Mouse (Mus musculus): ENCODE measurements around the gene Dera.
A peak's percentile ranks its signal among the peaks of the same experiment; 100 is the strongest.

The Dera gene

DNA sequence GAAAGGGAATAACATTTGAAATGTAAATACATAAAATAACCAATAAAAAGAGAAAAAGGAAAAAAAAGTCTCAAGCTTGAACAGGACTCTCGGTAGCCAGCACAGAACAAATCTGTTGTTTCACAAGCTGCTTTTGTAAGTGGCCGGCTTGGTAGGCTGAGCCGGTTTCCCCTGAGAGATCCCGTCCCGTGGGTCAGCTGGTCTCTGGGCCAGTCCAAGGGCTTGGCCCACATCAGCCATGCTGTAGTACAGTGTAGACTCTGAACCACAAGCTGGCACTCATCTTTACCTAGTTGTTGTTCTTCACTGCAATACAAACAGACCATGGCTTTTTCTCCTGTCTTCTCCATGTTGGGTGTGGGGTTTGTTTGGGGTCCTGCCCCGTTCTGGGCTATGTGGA, 53.0 kb downstream of the Dera start:
- no peak for DNase-seq

DNA sequence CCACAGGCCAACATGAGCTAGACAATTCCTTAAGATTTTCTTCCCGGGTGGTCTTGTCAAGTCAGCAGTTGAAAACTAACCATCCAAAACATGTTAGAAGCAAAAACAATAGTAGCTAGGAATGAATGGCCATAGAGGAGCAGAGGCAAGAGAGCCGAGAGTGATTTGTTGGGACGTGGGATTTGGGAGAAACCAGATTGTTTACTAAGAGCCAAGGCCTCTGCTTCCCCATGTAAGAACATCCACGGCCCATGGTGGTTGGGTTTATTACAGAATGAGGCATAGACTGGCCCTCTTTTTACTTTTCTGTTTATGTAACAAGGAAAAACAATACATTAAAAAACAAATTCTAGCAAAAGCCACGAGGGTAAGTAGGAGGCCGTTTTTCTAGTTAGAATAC, 54.4 kb downstream of the Dera start:
- no peak for DNase-seq

DNA sequence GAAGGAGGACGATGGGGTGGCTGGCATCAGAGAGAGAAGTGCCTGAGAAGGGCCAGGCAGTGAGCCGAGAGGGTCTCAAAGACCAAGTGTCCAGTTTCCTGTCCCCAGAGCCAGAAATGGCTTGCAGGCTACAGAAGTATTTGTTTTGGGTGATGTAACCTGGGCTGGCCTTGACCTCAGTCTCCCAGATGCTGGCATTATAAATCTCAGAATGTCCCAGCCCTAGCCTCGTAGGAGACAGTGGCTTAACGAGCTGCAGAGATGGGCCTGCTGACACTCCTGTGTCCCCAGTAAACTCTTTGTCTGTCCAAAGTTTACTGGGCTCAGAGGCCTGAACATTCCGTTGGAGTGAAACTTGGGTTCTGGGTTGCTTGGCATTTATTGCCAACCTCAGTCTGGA, 55.8 kb downstream of the Dera start:
- DNase-seq, result no peak

DNA sequence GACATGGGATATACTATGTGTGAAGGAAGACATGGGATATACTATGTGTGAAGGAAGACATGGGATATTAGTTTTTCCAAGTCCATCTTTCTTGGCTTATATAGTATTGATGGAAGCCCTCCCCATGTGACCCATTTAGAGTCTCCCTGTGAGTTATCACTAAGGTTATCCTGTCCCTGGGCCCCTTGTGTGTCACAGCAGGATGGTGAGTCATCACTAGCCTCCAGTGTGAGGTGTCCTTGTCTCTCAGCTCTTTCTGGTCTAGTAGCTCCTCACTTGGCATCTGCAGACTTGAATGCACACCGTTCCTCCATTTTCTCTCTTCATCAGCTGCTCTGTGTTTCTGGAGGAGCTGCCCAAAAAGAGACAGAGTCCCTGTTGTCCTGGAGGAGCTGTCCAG, 59.7 kb downstream of the Dera start:
- DNase-seq, result no peak

DNA sequence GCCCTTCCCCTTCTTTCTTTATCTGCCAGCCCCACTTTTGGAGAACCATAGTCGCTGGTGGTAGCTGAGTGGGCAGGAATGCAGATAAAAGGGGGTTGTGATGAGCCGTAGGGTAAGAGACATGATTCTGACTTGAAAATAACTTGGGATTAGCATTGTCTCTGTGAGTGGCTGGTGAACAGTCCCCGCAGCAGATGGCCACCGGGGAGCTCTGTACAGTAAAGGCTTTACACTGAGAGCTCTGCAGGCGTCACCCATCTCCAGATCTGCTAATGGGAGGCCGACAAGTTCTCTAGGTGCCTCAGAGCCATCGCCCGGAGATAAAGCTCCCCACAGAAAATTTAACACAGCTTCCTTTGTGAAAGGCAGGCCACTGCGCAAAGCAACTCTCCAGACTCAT, 62.2 kb downstream of the Dera start:
- no peak for DNase-seq

DNA sequence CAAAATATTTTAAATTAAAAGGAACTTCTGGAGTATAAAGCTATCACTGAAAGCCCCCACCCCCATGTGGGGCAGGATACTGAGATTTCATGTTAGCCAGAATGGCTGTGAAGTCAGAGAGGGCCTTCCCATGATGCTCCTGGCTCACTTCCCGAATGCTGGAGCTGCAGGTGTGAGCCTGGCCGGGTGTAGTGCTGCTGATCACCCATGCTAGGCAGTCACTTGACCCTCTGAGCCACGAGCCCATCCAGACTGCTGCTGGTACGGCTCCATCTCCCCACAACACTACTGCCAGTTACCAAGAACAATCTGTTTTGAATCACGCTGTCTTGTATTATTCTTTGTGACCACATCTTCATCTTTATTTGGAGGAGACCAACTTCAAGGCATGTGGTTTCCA, 68.2 kb downstream of the Dera start:
- no peak for DNase-seq

DNA sequence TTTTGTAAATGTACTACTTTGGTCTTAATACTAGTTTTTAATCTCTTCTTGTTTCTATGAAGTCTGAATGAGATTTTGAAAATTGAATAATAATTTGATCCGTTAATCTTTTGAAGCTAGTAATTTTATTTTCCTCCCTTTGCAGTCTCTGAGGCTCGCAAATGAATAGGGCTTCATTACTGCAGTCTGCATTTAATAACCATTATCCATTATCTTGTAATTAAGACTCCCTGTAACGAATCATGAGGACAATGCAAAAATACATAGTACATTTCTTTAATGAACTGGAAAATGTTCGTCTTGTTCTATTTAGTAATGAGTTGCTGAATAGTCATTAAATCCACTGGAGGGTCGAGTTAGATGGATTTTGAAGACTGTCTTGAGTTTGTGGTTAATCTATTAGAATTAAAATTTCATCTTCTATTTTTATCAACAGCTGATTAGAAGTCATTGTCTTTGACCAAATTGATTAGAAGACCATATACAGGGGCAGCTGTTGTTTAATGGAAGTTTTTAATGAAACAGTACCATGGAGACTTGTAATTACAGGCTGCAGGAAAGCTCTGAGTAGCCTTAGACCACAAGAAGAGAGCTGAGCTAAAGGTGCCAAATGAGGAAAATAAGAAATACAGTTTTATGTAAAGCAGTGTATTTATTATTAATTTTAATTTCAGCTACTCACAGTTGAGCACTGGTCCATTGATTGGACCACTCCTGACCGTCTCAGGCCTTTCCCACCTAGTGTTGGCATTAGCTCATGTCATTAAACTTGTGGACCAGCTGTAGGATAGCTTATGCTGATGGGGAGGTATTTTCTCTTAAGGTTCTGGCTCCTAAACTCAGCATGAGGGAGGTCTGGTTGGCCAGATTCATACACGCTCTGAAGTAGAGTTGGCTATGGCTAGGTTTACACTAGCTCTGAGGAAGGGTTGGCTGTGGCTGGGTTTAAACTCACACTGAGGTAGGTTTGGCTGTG, 70.0 kb downstream of the Dera start:
- DNase-seq, result no peak

DNA sequence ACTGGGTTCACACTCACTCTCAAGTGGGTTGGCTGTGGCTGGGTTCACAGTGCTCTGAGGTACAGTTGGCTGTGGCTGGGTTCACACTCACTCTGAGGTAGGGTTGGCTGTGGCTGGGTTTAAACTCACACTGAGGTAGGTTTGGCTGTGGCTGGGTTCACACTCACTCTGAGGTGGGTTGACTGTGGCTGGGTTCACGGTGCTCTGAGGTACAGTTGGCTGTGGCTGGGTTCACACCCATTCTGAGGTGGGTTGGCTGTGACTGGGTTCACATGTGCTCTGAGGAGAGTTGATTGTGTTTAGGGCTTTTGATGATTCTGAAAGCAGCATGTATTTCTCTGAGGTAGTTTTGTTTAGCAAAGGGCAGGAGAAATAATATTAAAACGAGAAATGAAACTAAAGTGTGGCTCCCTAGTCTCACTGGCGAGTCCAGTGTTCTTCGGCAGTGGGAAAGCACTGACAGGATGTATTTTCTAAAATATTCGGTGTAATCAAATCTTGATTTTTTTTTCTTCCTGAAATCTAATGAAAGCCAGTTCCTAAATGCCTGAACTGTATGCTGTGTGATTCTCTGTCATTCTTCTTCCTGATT, 70.8 kb downstream of the Dera start:
- no peak for DNase-seq

DNA sequence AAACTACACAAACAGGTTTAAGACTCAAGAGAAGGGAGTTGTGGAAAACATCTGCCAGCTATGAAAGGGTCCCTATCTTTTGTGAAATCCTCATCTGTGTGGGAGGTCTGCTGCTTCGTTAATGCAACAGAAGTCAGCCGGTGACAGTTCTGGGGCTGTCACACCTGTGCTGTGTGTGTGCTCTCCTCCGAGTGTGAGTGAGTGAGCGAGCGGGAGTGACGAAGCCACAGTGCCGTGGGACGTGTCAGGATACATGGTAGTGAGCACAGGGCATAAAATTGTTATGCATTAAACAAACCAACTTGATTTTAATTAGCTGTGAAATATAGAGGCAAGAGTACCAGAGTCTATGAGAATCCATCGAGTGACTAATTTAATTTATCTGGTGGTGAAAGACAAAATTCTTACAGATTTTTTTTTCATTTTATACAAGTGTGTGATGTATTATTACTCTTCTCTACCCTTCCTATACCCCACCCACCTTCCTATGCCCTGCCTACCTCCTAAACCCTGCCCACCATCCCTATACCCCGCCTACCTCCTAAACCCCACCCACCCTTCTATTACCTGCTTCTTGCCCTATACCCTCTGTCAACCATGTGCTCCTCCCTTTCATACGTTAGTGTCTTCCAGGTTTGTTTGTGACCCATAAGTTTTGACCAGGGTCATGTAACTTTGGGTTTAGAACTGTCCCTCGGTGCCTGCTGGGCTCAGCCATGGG, 74.9 kb downstream of the Dera start:
- DNase-seq, result no peak

DNA sequence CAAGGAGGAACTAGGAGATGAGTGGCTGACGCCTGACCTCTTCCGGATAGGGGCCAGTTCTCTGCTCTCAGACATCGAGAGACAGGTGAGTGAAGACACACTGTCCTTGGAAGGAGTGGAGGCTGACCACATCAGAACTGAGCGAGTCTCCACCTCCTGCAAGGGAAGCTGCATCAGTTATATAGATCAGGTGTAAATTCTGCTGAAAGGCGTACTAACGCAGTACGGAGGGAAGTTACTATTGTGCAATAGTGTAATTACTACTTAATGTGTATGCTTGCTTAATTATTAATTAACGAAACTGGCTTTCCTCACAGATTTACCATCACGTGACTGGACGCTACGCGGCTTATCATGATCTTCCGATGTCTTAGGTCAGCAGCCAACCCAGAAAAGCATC, 82.5 kb downstream of the Dera start:
- DNase-seq, result no peak

DNA sequence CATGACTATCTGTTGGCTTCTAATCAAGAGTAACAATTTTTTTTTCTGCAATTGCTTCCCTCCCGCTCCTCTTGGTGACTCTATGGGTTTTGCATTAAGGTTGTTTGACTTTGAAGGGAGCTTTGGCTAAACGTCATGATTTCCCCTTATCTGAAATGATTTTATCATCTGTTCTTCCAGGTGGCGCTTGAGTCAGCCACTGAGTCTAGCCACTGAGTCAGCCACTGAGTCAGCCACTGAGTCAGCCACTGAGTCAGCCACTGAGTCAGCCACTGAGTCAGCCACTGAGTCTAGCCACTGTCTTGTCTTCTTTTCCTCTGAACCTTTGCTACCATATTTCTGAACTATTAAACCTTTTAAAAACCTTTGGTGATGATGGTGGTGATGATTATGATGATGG, 89.0 kb downstream of the Dera start:
- no peak for DNase-seq

DNA sequence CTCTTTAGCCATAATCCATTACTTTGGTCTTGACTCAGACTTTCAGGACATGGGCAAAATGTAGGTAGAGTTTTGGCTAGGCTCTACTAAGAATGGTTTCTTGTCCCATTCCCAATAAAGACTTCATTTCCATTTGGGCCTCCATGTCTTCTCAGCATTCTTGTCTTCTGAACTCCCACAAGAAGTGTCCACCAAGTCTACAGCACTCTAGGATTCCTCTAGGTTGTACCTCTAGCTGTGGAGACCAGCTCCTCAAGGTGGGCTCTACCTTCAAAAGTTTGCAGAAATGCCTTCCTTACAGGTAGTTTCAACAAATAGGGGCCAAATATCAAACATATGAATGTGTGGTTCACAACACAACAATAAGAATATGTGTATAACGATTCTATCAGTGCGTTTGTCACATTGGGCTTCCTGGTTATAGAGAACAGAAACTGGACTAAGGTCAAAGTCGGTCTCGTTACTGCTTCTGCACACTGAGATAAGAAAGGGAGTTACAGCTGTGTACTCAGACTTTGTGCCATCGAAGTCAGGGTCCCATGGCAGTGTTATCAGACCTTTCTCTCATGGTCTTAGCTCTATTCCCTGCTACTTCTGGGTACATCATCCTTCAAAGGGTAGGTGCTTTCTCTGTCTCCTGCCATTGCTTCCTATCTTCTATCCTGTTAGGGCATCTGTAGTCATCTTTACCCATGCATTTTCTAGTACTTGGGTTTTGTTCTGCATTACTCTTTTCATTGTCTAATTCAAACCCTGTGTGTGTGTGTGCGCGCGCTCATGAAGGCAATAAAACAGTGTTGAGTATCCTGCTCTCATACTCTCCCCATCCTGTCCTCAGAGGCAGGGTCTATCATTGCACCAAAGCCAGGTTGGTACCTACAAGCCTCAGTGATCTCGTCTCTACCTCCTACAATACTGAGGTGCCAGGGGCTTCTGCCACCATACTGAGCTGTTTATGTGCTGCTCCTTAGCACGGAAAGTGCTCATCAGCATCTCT, 103.2 kb downstream of the Dera start:
- no peak for DNase-seq

DNA sequence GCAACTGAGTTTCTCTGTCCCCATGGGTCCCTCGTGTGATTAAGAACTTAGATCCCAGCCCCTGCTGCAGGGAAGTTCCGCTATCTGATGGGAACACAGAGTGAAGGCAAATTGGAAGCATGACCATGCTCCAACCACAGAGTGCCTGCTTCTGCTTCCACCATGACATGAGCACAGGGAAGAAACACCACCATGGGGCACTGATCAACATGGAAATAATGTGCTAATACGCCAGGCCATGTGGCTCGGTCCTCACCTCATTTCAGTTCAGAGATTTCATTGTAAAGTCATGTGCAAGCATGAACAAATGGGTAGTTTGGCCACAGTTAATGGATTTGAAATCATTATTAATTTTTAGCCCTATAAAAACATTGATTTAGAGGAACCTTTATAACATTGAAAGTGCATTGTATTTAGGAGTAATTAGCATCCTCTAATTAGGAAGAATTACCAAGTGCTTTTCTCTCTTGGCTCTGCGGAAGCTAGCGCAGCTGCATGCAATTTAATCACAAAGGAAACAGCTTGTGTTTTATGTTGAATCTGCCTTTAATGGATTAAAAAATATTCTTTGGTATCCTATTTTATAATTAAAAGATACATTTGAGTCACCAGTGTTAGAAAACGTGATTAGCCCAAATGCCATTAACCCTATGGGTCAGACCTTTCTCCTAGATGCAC, 115.7 kb downstream of the Dera start:
- no peak for DNase-seq

DNA sequence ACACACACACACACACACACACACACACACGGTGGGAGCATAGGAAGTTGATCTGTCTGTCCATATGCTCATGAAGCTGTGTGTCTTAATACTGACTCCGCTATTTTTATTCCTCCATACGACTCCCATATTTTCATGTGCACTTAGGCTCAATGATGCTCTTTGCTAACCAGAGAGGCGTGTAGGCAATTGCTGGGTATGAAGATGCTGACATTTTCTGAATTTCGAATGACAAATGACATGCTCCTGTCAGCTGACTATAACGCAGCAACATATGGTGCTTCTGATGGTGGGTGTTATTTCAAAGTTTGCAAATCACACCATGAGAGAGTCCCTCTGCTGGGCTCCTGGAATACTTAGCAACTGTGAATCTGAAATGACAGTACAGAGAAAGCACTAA, 116.3 kb downstream of the Dera start:
- DNase-seq, result no peak

DNA sequence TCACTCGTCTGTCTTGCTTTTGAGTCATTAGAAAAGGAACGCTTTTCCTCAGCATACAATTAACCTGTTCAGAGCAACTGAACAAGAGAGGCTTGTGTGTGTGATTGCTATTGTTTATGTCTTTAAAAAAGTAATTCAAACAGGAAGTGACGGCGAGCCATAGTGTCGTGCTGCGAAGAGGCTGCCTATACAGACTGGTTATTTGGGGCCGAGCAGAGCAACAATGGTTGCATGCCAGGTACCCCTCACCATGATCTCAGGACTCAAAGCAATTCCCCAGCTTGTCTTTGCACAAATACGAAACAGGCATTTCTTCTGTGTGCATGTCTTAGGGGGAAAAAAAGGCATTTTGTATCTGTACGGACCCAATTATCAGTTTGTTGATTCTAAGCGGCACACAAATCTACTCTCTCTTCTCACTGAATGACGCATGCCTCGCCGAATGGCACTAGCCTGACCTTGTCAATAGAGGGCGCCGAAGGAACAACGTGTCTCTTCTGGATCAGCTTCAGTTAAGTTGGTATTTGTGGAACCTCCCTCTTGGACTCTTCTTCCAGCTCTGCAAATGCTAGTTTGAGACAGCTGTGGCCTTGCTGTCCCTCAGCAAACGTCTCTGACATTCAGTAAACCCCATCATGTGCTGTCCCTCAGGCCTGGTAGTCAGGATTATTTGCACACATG, 117.8 kb downstream of the Dera start:
- peak; percentile 32 for DNase-seq

DNA sequence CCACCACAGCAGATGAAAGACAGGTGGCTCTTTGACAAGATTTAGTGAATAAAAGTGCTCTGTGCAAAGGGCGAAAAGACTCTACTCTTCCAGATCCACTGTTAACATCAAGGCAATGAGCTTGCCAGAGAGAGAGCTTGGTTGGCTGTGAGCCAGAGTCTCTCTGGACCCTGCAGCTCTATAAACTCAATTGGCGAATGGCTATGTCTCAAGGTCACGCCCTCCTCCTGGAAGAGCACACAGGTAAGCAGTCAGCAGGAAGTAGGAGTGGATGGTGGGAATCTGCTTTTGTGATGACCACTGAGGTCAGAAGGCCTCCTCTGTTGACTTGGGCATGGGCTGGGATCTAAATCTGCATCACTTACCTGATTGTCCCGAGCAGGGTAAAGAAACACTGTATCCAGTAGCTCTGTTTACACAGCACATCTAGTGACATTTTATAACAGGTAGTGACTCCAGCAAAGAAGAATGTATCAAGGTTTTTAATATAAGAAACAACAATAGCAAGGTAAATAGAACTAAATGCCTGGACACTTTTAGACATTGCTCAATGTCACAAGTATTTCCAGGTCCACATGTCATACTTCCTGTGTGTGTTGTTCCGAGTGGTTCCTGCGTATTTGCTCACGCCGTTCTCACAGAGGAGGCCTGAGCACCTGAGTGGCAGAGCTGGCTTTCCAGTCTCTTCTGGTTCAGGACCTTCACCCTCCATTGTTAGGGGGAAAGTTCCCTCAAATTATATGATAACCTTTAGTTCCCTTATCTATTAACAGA, 120.3 kb downstream of the Dera start:
- DNase-seq, result no peak

DNA sequence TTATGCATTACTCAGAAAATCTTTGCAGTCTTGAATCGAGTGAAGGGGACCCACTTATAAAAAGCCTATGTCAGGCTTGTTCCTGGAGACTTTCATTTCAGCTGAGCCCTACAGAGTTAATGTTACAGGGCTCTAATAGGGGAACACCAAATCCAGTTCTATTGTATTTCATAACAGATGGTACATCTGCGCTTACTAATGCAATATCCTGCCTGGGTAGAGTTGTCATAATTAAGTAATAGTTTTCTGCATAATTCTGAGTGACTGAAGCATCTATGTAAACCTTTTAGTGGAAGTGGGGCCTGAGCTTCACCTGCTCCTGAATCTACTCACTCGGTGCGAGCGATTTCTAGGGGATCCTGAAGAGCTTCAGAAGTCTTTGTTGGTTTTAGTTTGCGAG, 131.3 kb downstream of the Dera start:
- DNase-seq, result no peak

DNA sequence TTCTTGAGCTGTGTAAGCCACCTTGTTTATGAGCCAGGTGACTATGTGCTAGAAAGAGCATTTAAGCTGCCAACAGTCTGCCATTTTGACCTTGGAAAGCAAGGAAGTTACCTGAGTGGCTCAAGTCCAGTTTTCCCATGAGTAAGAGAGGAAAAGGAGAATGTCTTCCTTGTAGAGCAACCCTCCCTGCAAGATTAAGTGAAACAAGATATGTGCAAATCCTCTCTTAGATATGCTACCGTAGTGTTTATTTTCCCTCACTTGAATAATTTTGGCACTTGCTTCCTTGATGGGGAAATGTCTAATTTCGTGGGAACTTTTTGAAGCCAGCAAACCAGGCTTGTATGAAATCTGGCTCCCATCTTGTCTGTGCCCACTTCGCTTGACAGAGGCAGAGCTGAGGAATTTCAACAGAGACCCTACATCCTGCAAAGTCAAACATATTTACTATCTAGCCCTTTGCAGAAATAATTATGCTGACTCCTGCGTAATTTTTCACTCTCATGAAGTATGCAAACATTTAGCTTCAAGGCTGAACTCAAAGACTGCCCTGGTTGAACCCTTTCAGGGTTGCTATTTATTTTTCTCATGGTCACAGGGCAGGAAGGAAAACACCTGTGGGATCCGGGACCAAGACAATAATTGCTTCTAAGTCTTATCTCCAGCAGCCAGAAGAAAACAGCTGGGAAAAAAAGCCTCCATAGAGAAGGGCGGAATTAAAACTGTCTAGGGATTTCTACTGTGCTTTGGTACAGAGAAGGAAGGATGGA, 132.0 kb downstream of the Dera start:
- DNase-seq, result no peak

DNA sequence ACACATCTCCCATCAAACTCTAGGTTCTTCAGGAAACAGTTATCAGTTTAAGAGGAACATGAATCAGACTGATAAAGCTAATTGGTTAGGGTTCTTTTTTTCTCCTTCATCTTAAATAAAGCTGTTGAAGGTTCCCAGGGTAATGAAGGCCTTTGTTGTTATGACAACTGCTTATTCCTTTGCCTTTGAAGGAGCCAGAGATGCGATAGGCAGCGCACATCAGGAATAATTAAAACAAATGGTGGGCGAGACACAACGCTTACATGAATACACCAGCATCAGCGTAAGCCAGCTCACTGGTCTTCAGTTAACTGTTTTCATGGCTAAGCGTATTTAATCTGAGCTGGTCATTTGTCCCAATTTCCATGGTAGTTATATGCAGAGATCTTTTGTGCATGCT, 132.9 kb downstream of the Dera start:
- no peak for DNase-seq

DNA sequence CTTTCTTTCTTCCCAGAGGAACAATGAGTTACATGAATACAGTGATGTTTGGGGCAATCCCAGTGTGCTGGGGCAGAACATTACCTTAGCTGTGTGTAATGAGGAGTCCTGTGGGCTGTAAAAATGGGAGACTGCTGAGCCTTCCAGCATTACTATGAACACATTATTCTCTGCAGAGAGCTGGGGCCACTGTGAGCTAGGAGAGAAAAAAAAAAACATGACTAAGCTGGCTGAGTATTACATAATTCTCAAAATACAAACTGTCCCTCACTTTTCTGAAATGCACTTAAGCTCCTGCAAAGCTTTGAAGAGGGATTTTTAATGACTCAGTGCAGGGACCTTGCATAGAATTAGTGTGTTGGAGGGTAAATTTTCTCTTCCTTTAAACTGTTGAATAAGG, 143.3 kb downstream of the Dera start:
- DNase-seq, result no peak

Data from thymus, postnatal 4 days (tissue).